Mouse (Mus musculus) stomach, postnatal 0 days (tissue): Measurements from ENCODE around the gene Nfe2l2.

ENCODE experiments used
- CTCF ChIP-seq: IDR thresholded peaks from 2 replicates; pipeline ENCODE4 v1.5.1; 2016; ENCODE audit warnings: antibody characterized with exemption, low read depth, mild to moderate bottlenecking, moderate library complexity
- EP300 ChIP-seq: optimal IDR thresholded peaks from 2 replicates; pipeline ENCODE3; 2016; ENCODE audit warnings: antibody characterized with exemption

- TF ChIP-seq CTCF (no peak), EP300 (no peak)
Observed at GRCm38 (mm10) chr2:75684526-75684925, 19.9 kb downstream of the Nfe2l2 start.
